Mouse (Mus musculus): ENCODE measurements around the gene Tmem203.

GRCm38 (mm10) chr2:25244144-25244543 is 11.1 kb upstream of the Tmem203 start:
- TF ChIP-seq EP300 (optimal IDR thresholded peaks at IDR 0.05) (no peak), CTCF (IDR thresholded peaks at IDR 0.05; ENCODE audit: low read depth) (no peak)
